Mouse (Mus musculus) megakaryocyte-erythroid progenitor cell, adult 5-6 weeks (primary cell): ENCODE data around the gene Slc13a4. TPM values are rescaled to one million over a fixed set of nuclear protein-coding genes. Genes with fewer than 3 reads are reported as not detected.

Source experiments
- ATAC-seq: replicated peaks from 2 replicates; pipeline ENCODE4 v1.8.0; 2016; ENCODE audit warnings: mild to moderate bottlenecking, inconsistent platforms; ENCODE audit not compliant: severe bottlenecking, poor library complexity, low FRiP score, low TSS enrichment
- total RNA-seq, 2 experiments: library from RNA; stranded (forward) in 1 of 2; stranded (reverse) in 1 of 2; fragments of 200-1000, 215-1000 nt in 1 of 2; fragments of >200 nt in 1 of 2; fragmentation: Nextera tagmentation in 1 of 2; gene quantifications; 2 replicates each; pipeline ENCODE4 v1.2.3; 2014 to 2017

The Slc13a4 gene
- total RNA-seq, 2 experiments from 2014 or later, result not detected

- no peak for ATAC-seq
These were observed 1.5 kb upstream of the Slc13a4 start for GRCm38 (mm10) chr6:35309406-35309805.

GRCm38 (mm10) chr6:35307136-35307535 is 795 bp downstream of the Slc13a4 start:
- ATAC-seq, result no peak

GRCm38 (mm10) chr6:35303355-35303900 is 4.5 kb downstream of the Slc13a4 start:
- no peak for ATAC-seq

GRCm38 (mm10) chr6:35302581-35302980 is 5.3 kb downstream of the Slc13a4 start:
- no peak for ATAC-seq

GRCm38 (mm10) chr6:35298323-35298722 is 9.6 kb downstream of the Slc13a4 start:
- no peak for ATAC-seq

GRCm38 (mm10) chr6:35297516-35298227 is 10.3 kb downstream of the Slc13a4 start:
- ATAC-seq, result no peak

GRCm38 (mm10) chr6:35297001-35297400 is 10.9 kb downstream of the Slc13a4 start:
- ATAC-seq, result no peak

- ATAC-seq, result no peak
These were observed 13.0 kb downstream of the Slc13a4 start for GRCm38 (mm10) chr6:35294964-35295363.

- no peak for ATAC-seq
These were observed 18.3 kb downstream of the Slc13a4 start for GRCm38 (mm10) chr6:35289676-35290075.

GRCm38 (mm10) chr6:35288920-35289319 is 19.0 kb downstream of the Slc13a4 start:
- ATAC-seq, result no peak

- ATAC-seq, result peak; percentile 62; the same call in 1 of the 2 replicates
These were observed 19.7 kb downstream of the Slc13a4 start for GRCm38 (mm10) chr6:35288114-35288761.

- no peak for ATAC-seq
These were observed 28.6 kb downstream of the Slc13a4 start for GRCm38 (mm10) chr6:35279306-35279705.

GRCm38 (mm10) chr6:35277903-35278587 is 29.9 kb downstream of the Slc13a4 start:
- no peak for ATAC-seq

- no peak for ATAC-seq
These were observed 34.4 kb downstream of the Slc13a4 start for GRCm38 (mm10) chr6:35273391-35274082.

GRCm38 (mm10) chr6:35271868-35272765 is 35.8 kb downstream of the Slc13a4 start:
- no peak for ATAC-seq

GRCm38 (mm10) chr6:35271094-35271855 is 36.7 kb downstream of the Slc13a4 start:
- no peak for ATAC-seq

GRCm38 (mm10) chr6:35269643-35270042 is 38.3 kb downstream of the Slc13a4 start:
- ATAC-seq, result no peak

GRCm38 (mm10) chr6:35268711-35269110 is 39.2 kb downstream of the Slc13a4 start:
- ATAC-seq, result no peak
